Mouse (Mus musculus): ENCODE results near the gene Sec22c. TPM values are rescaled to one million over a fixed set of nuclear protein-coding genes. Genes with fewer than 3 reads are reported as not detected.

The Sec22c gene
- total RNA-seq, 4 experiments from 2014 or later: 24.9 to 28.6 (median 26.6) TPM

- no peak for DNase-seq (ENCODE audit: low spot score in 2 of 2)
These were observed 8.7 kb downstream of the Sec22c start for GRCm38 (mm10) chr9:121696626-121697025.

GRCm38 (mm10) chr9:121694736-121695135 lies 10.6 kb downstream of the Sec22c start:
- DNase-seq (ENCODE audit: low spot score in 2 of 2): no peak

- DNase-seq (ENCODE audit: low spot score in 2 of 2): no peak
These were observed 14.6 kb downstream of the Sec22c start for GRCm38 (mm10) chr9:121690734-121691133.

- no peak for DNase-seq (ENCODE audit: low spot score in 2 of 2)
These were observed 15.1 kb downstream of the Sec22c start for GRCm38 (mm10) chr9:121690200-121690651.

- DNase-seq (ENCODE audit: low spot score in 2 of 2): no peak
These were observed 20.6 kb downstream of the Sec22c start for GRCm38 (mm10) chr9:121684702-121685101.

- DNase-seq (ENCODE audit: low spot score in 2 of 2): no peak
These were observed 23.1 kb downstream of the Sec22c start for GRCm38 (mm10) chr9:121682037-121682680.

- DNase-seq (ENCODE audit: low spot score in 2 of 2): no peak
These were observed 24.1 kb downstream of the Sec22c start for GRCm38 (mm10) chr9:121681191-121681590.

GRCm38 (mm10) chr9:121679549-121679948 lies 25.7 kb downstream of the Sec22c start:
- no peak for DNase-seq (ENCODE audit: low spot score in 2 of 2)

- no peak for DNase-seq (ENCODE audit: low spot score in 2 of 2)
These were observed 27.8 kb downstream of the Sec22c start for GRCm38 (mm10) chr9:121677476-121677875.

GRCm38 (mm10) chr9:121677069-121677468 lies 28.2 kb downstream of the Sec22c start:
- no peak for DNase-seq (ENCODE audit: low spot score in 2 of 2)

GRCm38 (mm10) chr9:121675556-121675955 lies 29.7 kb downstream of the Sec22c start:
- no peak for DNase-seq (ENCODE audit: low spot score in 2 of 2)

GRCm38 (mm10) chr9:121675011-121675410 lies 30.3 kb downstream of the Sec22c start:
- no peak for DNase-seq (ENCODE audit: low spot score in 2 of 2)

- no peak for DNase-seq (ENCODE audit: low spot score in 2 of 2)
These were observed 31.6 kb downstream of the Sec22c start for GRCm38 (mm10) chr9:121673716-121674115.

- no peak for DNase-seq (ENCODE audit: low spot score in 2 of 2)
These were observed 33.0 kb downstream of the Sec22c start for GRCm38 (mm10) chr9:121672311-121672710.

- DNase-seq (ENCODE audit: low spot score in 2 of 2): no peak
These were observed 34.0 kb downstream of the Sec22c start for GRCm38 (mm10) chr9:121671300-121671699.

- no peak for DNase-seq (ENCODE audit: low spot score in 2 of 2)
These were observed 35.9 kb downstream of the Sec22c start for GRCm38 (mm10) chr9:121669348-121669791.

- DNase-seq (ENCODE audit: low spot score in 2 of 2): no peak
These were observed 37.5 kb downstream of the Sec22c start for GRCm38 (mm10) chr9:121667822-121668221.

GRCm38 (mm10) chr9:121666957-121667630 lies 38.2 kb downstream of the Sec22c start:
- DNase-seq (ENCODE audit: low spot score in 2 of 2): peak in 1 of 2 experiments; percentile 76

GRCm38 (mm10) chr9:121664104-121664503 lies 41.2 kb downstream of the Sec22c start:
- DNase-seq (ENCODE audit: low spot score in 2 of 2): peak in 1 of 2 experiments; percentile 78

GRCm38 (mm10) chr9:121663467-121663866 lies 41.8 kb downstream of the Sec22c start:
- peak in 1 of 2 experiments; percentile 70 for DNase-seq (ENCODE audit: low spot score in 2 of 2)

- no peak for DNase-seq (ENCODE audit: low spot score in 2 of 2)
These were observed 45.5 kb downstream of the Sec22c start for GRCm38 (mm10) chr9:121659791-121660190.

GRCm38 (mm10) chr9:121658248-121658647 lies 47.0 kb downstream of the Sec22c start:
- no peak for DNase-seq (ENCODE audit: low spot score in 2 of 2)

- no peak for DNase-seq (ENCODE audit: low spot score in 2 of 2)
These were observed 48.1 kb downstream of the Sec22c start for GRCm38 (mm10) chr9:121657143-121657542.

Measured in left cerebral cortex, adult 8-10 months (tissue).